Mouse (Mus musculus): Measurements from ENCODE around the gene Fam3a. TPM values are rescaled to one million over a fixed set of nuclear protein-coding genes. Genes with fewer than 3 reads are reported as not detected.
"Not testable (repeated sequence)": the region's sequence is repeated elsewhere in the genome, so short reads cannot be mapped to it uniquely, and the experiment has no call there.

Gene Fam3a
- 26.6 and 29.7 TPM in 2 replicates for total RNA-seq (2021)
- long read RNA-seq, experiment 1, transcript Fam3a-206 (9 exons, 1,899 nt), result major isoform, 29 of 39 reads
- long read RNA-seq, experiment 1, partial matches to known transcripts, result 3 of 39 reads
- long read RNA-seq, experiment 1, other reads (novel, unspliced or antisense), result 7 of 39 reads
- long read RNA-seq, experiment 2, transcript Fam3a-206 (9 exons, 1,899 nt), result major isoform, 19 of 22 reads
- long read RNA-seq, experiment 2, partial matches to known transcripts, result 0 of 22 reads
- long read RNA-seq, experiment 2, other reads (novel, unspliced or antisense), result 2 of 22 reads

GRCm38 (mm10) chrX:74392535-74393443, at the start of gene Fam3a, which contains the start of gene Ikbkg:
Gene Fam3a, minus strand, starts transcription at chrX:74393272.
Gene Ikbkg, plus strand, starts transcription at chrX:74393290.
- peak; percentile 88 for DNase-seq

- peak; percentile 79 for DNase-seq
Observed at GRCm38 (mm10) chrX:74429290-74429821, 36.3 kb upstream of the Fam3a start.

GRCm38 (mm10) chrX:74428826-74429276, 35.8 kb upstream of the Fam3a start, which contains the start of gene G6pdx:
Gene G6pdx, minus strand, starts transcription at chrX:74429194.
- peak; percentile 94 for DNase-seq

GRCm38 (mm10) chrX:74428146-74428825, 35.2 kb upstream of the Fam3a start:
- no peak for DNase-seq

- no peak for DNase-seq
Observed at GRCm38 (mm10) chrX:74427116-74427515, 34.0 kb upstream of the Fam3a start.

- DNase-seq, result no peak
Observed at GRCm38 (mm10) chrX:74426256-74426655, 33.2 kb upstream of the Fam3a start.

- DNase-seq, result peak; percentile 87
Observed at GRCm38 (mm10) chrX:74425195-74425594, 32.1 kb upstream of the Fam3a start.

GRCm38 (mm10) chrX:74424443-74424842, 31.4 kb upstream of the Fam3a start:
- peak; percentile 29 for DNase-seq

- peak; percentile 75 for DNase-seq
Observed at GRCm38 (mm10) chrX:74413377-74413776, 20.3 kb upstream of the Fam3a start.

GRCm38 (mm10) chrX:74408340-74408739, 15.3 kb upstream of the Fam3a start:
- no peak for DNase-seq

GRCm38 (mm10) chrX:74400136-74400535, 7.1 kb upstream of the Fam3a start:
- DNase-seq, result no peak

GRCm38 (mm10) chrX:74388153-74388552, 4.9 kb downstream of the Fam3a start:
- DNase-seq, result no peak

GRCm38 (mm10) chrX:74384451-74384850, 8.6 kb downstream of the Fam3a start:
- DNase-seq, result no peak

- peak; percentile 94 for DNase-seq
Observed at GRCm38 (mm10) chrX:74372888-74373549, 20.1 kb downstream of the Fam3a start, which contains the start of the genes Ubl4a and Slc10a3. Gene Ubl4a, minus strand, starts transcription at chrX:74373218. Gene Slc10a3, minus strand, starts transcription at chrX:74373349.

- DNase-seq, result peak; percentile 85
Observed at GRCm38 (mm10) chrX:74368209-74368909, 24.7 kb downstream of the Fam3a start.

- DNase-seq, result no peak
Observed at GRCm38 (mm10) chrX:74367512-74367911, 25.6 kb downstream of the Fam3a start.

GRCm38 (mm10) chrX:74359171-74359570, 33.9 kb downstream of the Fam3a start:
- no peak for DNase-seq

- not testable (repeated sequence) for DNase-seq
Observed at GRCm38 (mm10) chrX:74357069-74357468, 36.0 kb downstream of the Fam3a start.

GRCm38 (mm10) chrX:74353467-74353770, 39.7 kb downstream of the Fam3a start, which contains the start of gene Lage3:
Gene Lage3, minus strand, starts transcription at chrX:74353618.
- DNase-seq, result peak; percentile 90

- no peak for DNase-seq
Observed at GRCm38 (mm10) chrX:74352645-74353466, 40.2 kb downstream of the Fam3a start.

Data from adrenal gland, postnatal 14 days (tissue).